Mouse (Mus musculus): ENCODE data around the gene Adgrb3. TPM values are rescaled to one million over a fixed set of nuclear protein-coding genes. Genes with fewer than 3 reads are reported as not detected.

Adgrb3 gene
- polyA plus RNA-seq, 1 experiment = not detected

DNA sequence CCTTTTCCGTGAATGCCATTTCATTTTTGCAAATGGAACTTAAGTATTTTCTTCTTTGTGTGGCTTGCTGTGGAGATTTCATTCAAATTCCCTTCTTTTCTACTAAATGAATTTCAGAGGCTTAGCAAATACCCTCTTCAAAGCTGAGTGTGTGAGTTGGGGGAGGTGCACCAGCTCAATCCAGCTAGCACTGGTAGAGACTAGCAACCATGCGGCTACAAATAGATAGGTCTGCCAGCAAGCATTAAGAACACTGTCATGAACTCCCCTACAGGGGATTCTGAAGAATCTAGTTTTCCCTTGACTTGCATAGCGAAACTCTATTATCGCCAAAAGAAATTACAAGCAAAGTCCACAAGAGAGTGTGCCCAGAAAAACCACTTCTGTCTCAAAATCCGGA lies 624.9 kb downstream of the Adgrb3 start:
- no peak for TF ChIP-seq CTCF (IDR thresholded peaks at IDR 0.05; ENCODE audit: insufficient read depth, low read depth, low read length)
- no peak for TF ChIP-seq POLR2A (IDR thresholded peaks at IDR 0.05; ENCODE audit: insufficient read depth, low read depth, low read length)
- 40% methylated on average over 5 of the region's 5 CpGs for WGBS
- Histone ChIP-seq H3K4me1 (ENCODE audit: control insufficient read depth, insufficient read depth, low read length) (0 out of 2 replicates have a peak, but pooled peaks cover 3% of the 10 kb centered on the region), H3K27ac (ENCODE audit: insufficient read depth, low read depth, low read length) (no peak overlapping the region), H3K4me3 (ENCODE audit: insufficient read depth, low read depth, low read length) (no peak overlapping the region)

DNA sequence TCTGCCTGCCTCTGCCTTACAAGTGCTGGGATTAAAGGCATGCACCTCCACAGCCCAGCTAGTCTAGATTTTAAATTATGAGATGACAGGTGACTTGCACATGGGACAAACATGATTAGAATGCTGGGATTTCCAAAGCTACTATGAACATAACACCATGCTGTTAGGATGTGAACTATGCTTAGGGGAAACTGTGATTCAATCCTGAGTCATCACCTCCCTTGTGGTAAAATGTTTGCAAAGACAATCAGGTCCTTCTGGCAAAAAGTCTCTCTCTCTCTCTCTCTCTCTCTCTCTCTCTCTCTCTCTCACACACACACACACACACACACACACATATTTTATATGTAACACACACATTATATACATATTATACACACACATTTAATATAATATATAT lies 630.1 kb downstream of the Adgrb3 start:
- no peak overlapping the region for H3K4me3 ChIP-seq (ENCODE audit: insufficient read depth, low read depth, low read length)
- TF ChIP-seq POLR2A (IDR thresholded peaks at IDR 0.05; ENCODE audit: insufficient read depth, low read depth, low read length) (no peak), CTCF (IDR thresholded peaks at IDR 0.05; ENCODE audit: insufficient read depth, low read depth, low read length) (no peak)

DNA sequence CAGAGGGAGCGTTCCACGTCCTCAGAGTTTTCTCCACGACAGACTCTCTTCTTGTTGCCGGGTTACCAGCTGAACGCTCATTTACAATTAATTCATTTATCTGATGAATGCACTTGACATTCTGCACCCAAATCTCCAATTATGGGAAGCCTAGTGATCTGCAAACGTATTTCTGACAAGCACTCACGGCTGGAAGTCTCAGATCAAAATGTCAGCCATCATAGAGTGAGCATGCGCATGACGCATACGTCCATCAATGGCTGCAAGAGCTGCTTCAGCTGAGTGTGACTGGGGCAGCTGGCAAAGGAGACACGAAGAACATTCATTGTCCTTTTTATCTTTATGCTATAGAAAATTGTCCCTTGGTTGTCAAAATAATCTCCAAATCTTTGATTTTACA lies 637.5 kb downstream of the Adgrb3 start:
- Histone ChIP-seq H3K27ac (ENCODE audit: insufficient read depth, low read depth, low read length) (no peak overlapping the region), H3K4me3 (ENCODE audit: insufficient read depth, low read depth, low read length) (no peak overlapping the region), H3K4me1 (ENCODE audit: control insufficient read depth, insufficient read depth, low read length) (peaks cover 2% of the 10 kb centered on the region; the same call in 1 of the 2 replicates)
- TF ChIP-seq CTCF (IDR thresholded peaks at IDR 0.05; ENCODE audit: insufficient read depth, low read depth, low read length) = no peak
- no peak for TF ChIP-seq POLR2A (IDR thresholded peaks at IDR 0.05; ENCODE audit: insufficient read depth, low read depth, low read length)
- WGBS = 47% methylated on average over 11 of the region's 11 CpGs

More for the DNA sequence above, 630.1 kb downstream of the Adgrb3 start:
- Histone ChIP-seq H3K4me1 (ENCODE audit: control insufficient read depth, insufficient read depth, low read length) (0 out of 2 replicates have a peak, but pooled peaks cover 3% of the 10 kb centered on the region), H3K27ac (ENCODE audit: insufficient read depth, low read depth, low read length) (no peak overlapping the region)

DNA sequence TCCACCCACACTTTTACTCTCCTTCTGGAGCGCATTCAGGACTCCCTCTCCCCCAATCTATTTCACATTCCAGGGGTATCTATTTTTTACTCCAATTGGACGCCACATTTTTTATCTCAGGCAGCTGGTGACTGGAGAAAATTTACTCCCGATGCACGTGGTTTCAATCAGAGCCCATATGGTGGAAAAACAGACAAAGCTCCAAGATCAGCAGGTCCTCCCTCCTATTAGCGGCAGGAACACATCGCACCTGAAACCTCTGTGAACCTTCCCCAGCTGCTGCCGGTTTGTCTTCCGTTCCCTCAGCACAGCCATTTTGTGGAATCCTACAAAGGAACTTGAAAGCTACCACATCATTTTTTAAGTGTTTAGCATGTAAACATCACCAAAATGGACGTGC lies 640.2 kb downstream of the Adgrb3 start:
- TF ChIP-seq CTCF (IDR thresholded peaks at IDR 0.05; ENCODE audit: insufficient read depth, low read depth, low read length) (no peak), POLR2A (IDR thresholded peaks at IDR 0.05; ENCODE audit: insufficient read depth, low read depth, low read length) (no peak)
- Histone ChIP-seq H3K4me1 (ENCODE audit: control insufficient read depth, insufficient read depth, low read length) (peaks cover 2% of the 10 kb centered on the region; the same call in 1 of the 2 replicates), H3K4me3 (ENCODE audit: insufficient read depth, low read depth, low read length) (no peak overlapping the region), H3K27ac (ENCODE audit: insufficient read depth, low read depth, low read length) (no peak overlapping the region)
- WGBS = 61% methylated on average over 9 of the region's 9 CpGs

DNA sequence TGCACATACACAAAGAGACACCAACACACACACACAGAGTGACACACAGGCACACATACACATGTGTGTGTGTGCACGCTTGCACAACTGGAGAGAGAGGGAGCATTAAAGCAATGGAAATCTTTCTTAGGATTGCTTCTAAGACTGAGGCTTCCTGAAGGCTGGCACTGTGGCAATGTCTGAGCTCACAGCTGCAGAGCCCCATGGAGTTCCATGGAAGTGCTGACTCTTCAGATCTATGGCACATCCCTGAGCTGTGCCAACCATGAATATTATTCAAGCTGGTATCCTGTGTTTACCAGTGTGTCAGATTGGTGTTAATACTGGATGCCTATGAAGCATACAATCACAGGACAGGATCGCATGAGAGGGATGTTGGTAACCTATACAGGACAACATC lies 643.6 kb downstream of the Adgrb3 start:
- H3K27ac ChIP-seq (ENCODE audit: insufficient read depth, low read depth, low read length) = no peak overlapping the region
- TF ChIP-seq CTCF (IDR thresholded peaks at IDR 0.05; ENCODE audit: insufficient read depth, low read depth, low read length) (no peak), POLR2A (IDR thresholded peaks at IDR 0.05; ENCODE audit: insufficient read depth, low read depth, low read length) (no peak)
- H3K4me1 ChIP-seq (ENCODE audit: control insufficient read depth, insufficient read depth, low read length) = no peaks in the 10 kb centered on the region; the same call in 1 of the 2 replicates
- no peak overlapping the region for H3K4me3 ChIP-seq (ENCODE audit: insufficient read depth, low read depth, low read length)
- WGBS = 87% methylated on average over 2 of the region's 2 CpGs

DNA sequence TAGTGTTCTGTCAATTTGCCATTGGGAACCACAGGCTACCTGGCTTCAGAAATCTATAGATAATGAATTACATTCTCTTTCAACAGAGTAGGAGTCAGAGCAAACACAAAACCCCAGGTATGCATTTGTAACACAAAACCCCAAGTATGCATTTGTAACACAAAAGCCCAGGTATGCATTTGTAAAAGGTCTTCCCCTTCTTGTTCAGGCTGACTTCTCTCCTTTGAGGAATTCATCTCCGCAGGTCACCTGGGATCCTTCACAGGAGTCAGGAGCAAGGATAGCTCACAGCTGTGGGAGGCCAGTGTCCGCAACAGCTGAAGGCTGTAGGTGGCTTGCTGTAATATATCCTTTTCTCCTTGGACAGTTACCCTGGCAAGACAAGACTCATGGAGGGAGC lies 647.6 kb downstream of the Adgrb3 start:
- H3K4me1 ChIP-seq (ENCODE audit: control insufficient read depth, insufficient read depth, low read length) = peaks cover 15% of the 10 kb centered on the region
- 89% methylated on average over 2 of the region's 2 CpGs for WGBS
- no peak overlapping the region for H3K27ac ChIP-seq (ENCODE audit: insufficient read depth, low read depth, low read length)
- no peak overlapping the region for H3K4me3 ChIP-seq (ENCODE audit: insufficient read depth, low read depth, low read length)
- TF ChIP-seq POLR2A (IDR thresholded peaks at IDR 0.05; ENCODE audit: insufficient read depth, low read depth, low read length) = no peak
- TF ChIP-seq CTCF (IDR thresholded peaks at IDR 0.05; ENCODE audit: insufficient read depth, low read depth, low read length) = no peak

DNA sequence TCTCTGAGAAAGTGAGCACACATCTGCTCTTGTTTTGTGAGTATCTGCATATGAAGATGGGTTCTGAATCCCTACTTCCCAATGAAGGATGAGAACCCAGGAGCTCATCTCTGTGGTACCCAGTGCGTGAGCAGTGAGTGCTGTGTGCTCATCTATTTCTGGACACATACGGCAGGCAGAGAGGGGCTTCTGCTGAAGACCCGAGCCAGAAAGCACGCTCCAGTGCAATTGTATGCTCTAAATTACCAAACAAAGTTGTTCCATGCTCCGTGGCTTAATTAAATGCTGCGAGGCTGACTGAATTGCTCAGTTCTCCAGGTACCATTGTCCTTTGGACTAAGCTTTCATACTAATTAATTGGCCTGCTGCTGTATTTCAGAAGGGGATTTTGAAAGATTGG lies 648.9 kb downstream of the Adgrb3 start:
- Histone ChIP-seq H3K27ac (ENCODE audit: insufficient read depth, low read depth, low read length) (no peak overlapping the region), H3K4me1 (ENCODE audit: control insufficient read depth, insufficient read depth, low read length) (peaks cover 15% of the 10 kb centered on the region), H3K4me3 (ENCODE audit: insufficient read depth, low read depth, low read length) (no peak overlapping the region)
- 33% methylated on average over 6 of the region's 6 CpGs for WGBS
- TF ChIP-seq CTCF (IDR thresholded peaks at IDR 0.05; ENCODE audit: insufficient read depth, low read depth, low read length) (no peak), POLR2A (IDR thresholded peaks at IDR 0.05; ENCODE audit: insufficient read depth, low read depth, low read length) (no peak)

DNA sequence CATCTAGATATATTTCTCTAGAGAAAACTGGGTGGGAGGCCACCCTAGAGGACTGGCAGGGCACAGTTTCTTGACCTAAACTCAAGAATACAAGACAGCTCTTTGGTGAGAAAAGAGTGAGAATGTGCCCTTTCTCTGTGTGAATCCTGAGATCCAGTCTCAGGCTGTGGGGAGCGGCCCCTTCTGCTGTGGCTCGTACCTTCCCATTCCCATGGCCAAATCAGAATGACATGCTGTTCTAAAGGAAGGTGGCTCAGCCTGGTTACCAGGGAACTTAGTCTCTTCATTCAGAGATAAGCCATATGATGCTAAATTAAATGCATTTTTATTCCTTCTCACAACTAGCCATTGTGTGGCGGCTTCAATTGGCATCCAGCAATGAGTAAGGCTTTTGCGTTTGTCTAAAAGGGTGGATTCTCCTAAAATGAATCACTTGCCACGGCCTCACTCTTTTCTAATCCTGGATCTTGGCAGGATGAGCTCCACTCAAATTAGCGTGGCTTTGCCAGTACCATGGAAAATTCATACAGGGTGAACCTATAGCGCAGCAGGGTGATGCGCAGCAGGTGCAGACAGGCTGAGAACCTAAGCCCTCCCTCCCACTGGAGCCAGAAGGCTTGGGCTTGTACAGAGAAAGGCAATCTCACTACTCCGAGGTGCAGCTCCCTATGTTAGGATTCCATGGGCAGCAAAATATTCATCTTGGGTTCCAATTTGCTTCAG lies 649.5 kb downstream of the Adgrb3 start:
- Histone ChIP-seq H3K4me3 (ENCODE audit: insufficient read depth, low read depth, low read length) (no peak overlapping the region), H3K27ac (ENCODE audit: insufficient read depth, low read depth, low read length) (peak overlapping the region; percentile 4; the same call in 1 of the 2 replicates), H3K4me1 (ENCODE audit: control insufficient read depth, insufficient read depth, low read length) (peaks cover 15% of the 10 kb centered on the region)
- no peak for TF ChIP-seq POLR2A (IDR thresholded peaks at IDR 0.05; ENCODE audit: insufficient read depth, low read depth, low read length)
- TF ChIP-seq CTCF (IDR thresholded peaks at IDR 0.05; ENCODE audit: insufficient read depth, low read depth, low read length) = no peak
- WGBS = 38% methylated on average over 9 of the region's 9 CpGs

DNA sequence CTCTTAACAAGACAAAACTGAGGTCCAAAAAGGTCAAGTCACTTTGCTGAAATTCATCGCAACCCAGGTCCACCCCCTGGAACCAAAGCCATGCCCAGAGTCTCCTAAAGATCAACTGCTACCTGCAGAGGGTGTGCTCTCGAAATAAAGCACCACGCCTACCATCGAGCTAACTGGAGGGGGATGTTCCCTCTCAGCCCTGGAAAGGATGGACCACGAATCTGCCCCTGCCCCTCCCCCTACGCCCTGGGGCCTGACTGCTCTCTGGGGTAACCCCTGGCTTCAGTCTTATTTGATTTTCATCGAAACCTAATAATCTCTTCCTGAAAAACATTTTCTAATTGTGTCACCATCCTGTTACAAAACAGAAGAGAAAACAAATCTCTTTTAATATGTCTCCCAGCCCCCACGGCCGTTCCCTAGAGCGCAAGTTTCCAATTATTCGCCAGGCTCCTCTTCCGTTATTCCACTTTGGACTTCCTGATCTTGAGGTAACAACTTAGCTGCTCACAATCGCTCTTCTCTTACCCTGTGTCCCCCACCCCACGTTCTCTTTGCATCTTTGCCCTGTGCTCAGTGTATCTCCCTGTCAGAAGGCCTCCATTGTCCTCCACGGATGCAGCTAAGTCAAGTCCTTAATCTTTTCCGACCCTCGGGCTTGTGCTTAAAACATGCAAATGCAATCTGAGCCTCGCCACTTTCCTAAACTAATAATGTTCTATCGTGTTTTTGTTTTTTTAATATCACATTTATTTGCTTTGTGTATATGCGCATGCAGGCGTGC lies 651.0 kb downstream of the Adgrb3 start:
- no peak overlapping the region for H3K27ac ChIP-seq (ENCODE audit: insufficient read depth, low read depth, low read length)

More for the DNA sequence above, 651.0 kb downstream of the Adgrb3 start:
- 52% methylated on average over 21 of the region's 21 CpGs for WGBS
- Histone ChIP-seq H3K4me3 (ENCODE audit: insufficient read depth, low read depth, low read length) (no peak overlapping the region), H3K4me1 (ENCODE audit: control insufficient read depth, insufficient read depth, low read length) (peaks cover 15% of the 10 kb centered on the region)
- TF ChIP-seq POLR2A (IDR thresholded peaks at IDR 0.05; ENCODE audit: insufficient read depth, low read depth, low read length) (no peak), CTCF (IDR thresholded peaks at IDR 0.05; ENCODE audit: insufficient read depth, low read depth, low read length) (no peak)

Measured in olfactory bulb, adult 2 months (tissue).